Mouse (Mus musculus) CH12.LX (cell line): ENCODE measurements around the gene Noto. TPM values are rescaled to one million over a fixed set of nuclear protein-coding genes. Genes with fewer than 3 reads are reported as not detected.

Source experiments
- DNase-seq: peaks from one replicate; pipeline ENCODE4 v3.0.0-alpha.2; 2013; ENCODE audit errors: extremely low read depth
- H3K27ac ChIP-seq: 2 replicates; pipeline ENCODE4 v1.5.1; 2012; ENCODE audit warnings: low read depth, mild to moderate bottlenecking, control low read depth, moderate library complexity; ENCODE audit not compliant: insufficient read depth
- H3K27me3 ChIP-seq: replicated peaks from 2 replicates; pipeline ENCODE3; 2012; ENCODE audit warnings: inconsistent platforms
- H3K36me3 ChIP-seq, 2 experiments: replicated peaks in 1 of 2; 2 replicates each; pipeline versions ENCODE3 to v1.6.1; 2012; ENCODE audit warnings: inconsistent platforms in 1 of 2, low read length in 1 of 2, mild to moderate bottlenecking in 1 of 2, mixed read lengths in 1 of 2, moderate library complexity in 1 of 2; ENCODE audit not compliant: control insufficient read depth in 1 of 2, insufficient read depth in 1 of 2
- H3K4me1 ChIP-seq, 2 experiments: 2 replicates each; pipeline ENCODE4 v1.6.1; 2012; ENCODE audit warnings: inconsistent platforms in 1 of 2, moderate library complexity in 1 of 2; ENCODE audit not compliant: insufficient read depth in 2 of 2, control insufficient read depth in 1 of 2
- H3K4me2 ChIP-seq: 2 replicates; pipeline ENCODE4 v1.6.1; 2012; ENCODE audit warnings: low read depth, mild to moderate bottlenecking, control low read depth; ENCODE audit not compliant: poor library complexity, insufficient read depth, severe bottlenecking
- H3K4me3 ChIP-seq, 3 experiments: fragments of 150-350 bp in 1 of 3; sonication (generic) in 1 of 3; replicated peaks in 1 of 3; 2 replicates each; pipeline versions ENCODE3 to v1.5.1; 2011 to 2012; ENCODE audit warnings: low read depth in 2 of 3, low read length in 2 of 3, mild to moderate bottlenecking in 2 of 3, moderate library complexity in 2 of 3, control low read depth in 1 of 3, improper control_type of control experiment in 1 of 3, inconsistent platforms in 1 of 3, mixed read lengths in 1 of 3; ENCODE audit not compliant: poor library complexity in 1 of 3
- H3K79me2 ChIP-seq: replicated peaks from 2 replicates; pipeline ENCODE4 v1.6.1; 2012; ENCODE audit warnings: mild to moderate bottlenecking, moderate library complexity; ENCODE audit not compliant: control insufficient read depth, poor library complexity, insufficient read depth, severe bottlenecking; ENCODE audit errors: extremely low read depth
- H3K9ac ChIP-seq: 2 replicates; pipeline ENCODE4 v1.6.1; 2012; ENCODE audit warnings: low read depth, mild to moderate bottlenecking, control low read depth, moderate library complexity; ENCODE audit not compliant: insufficient read depth
- H3K9me3 ChIP-seq: replicated peaks from 2 replicates; pipeline ENCODE3; 2012; ENCODE audit warnings: low read length, inconsistent platforms, mixed read lengths
- CHD1 ChIP-seq: IDR thresholded peaks from 2 replicates; pipeline ENCODE4 v1.6.1; 2012; ENCODE audit warnings: low read depth, low read length, improper control_type of control experiment, inconsistent platforms
- EP300 ChIP-seq: IDR thresholded peaks from 2 replicates; pipeline ENCODE4 v1.6.1; 2011; ENCODE audit warnings: low read length, improper control_type of control experiment
- HCFC1 ChIP-seq: IDR thresholded peaks from 2 replicates; pipeline ENCODE4 v1.6.1; 2012; ENCODE audit warnings: low read depth, mild to moderate bottlenecking, inconsistent platforms, low read length, improper control_type of control experiment
- IRF4 ChIP-seq: IDR thresholded peaks from 2 replicates; pipeline ENCODE4 v1.6.1; 2014; ENCODE audit warnings: low read depth, mild to moderate bottlenecking, inconsistent platforms, low read length, improper control_type of control experiment
- JUN ChIP-seq: IDR thresholded peaks from 2 replicates; pipeline ENCODE4 v1.6.1; 2011; ENCODE audit warnings: low read depth, mild to moderate bottlenecking, low read length, improper control_type of control experiment, moderate library complexity; ENCODE audit not compliant: insufficient read depth
- KAT2A ChIP-seq: IDR thresholded peaks from 2 replicates; pipeline ENCODE4 v1.6.1; 2012; ENCODE audit warnings: low read length, improper control_type of control experiment, inconsistent platforms; ENCODE audit not compliant: insufficient replicate concordance
- MAFK ChIP-seq: IDR thresholded peaks from 2 replicates; pipeline ENCODE4 v1.6.1; 2011; ENCODE audit warnings: low read length, improper control_type of control experiment; ENCODE audit not compliant: insufficient replicate concordance
- MAZ ChIP-seq: IDR thresholded peaks from 2 replicates; pipeline ENCODE4 v1.6.1; 2012; ENCODE audit warnings: low read depth, mild to moderate bottlenecking, inconsistent platforms, low read length, improper control_type of control experiment, moderate library complexity
- NELFE ChIP-seq: IDR thresholded peaks from 2 replicates; pipeline ENCODE4 v1.6.1; 2011; ENCODE audit warnings: low read depth, low read length, improper control_type of control experiment
- NRF1 ChIP-seq: IDR thresholded peaks from 2 replicates; pipeline ENCODE4 v1.6.1; 2014; ENCODE audit warnings: low read depth, mild to moderate bottlenecking, inconsistent platforms, low read length, improper control_type of control experiment, moderate library complexity
- PAX5 ChIP-seq: IDR thresholded peaks from 2 replicates; pipeline ENCODE4 v1.6.1; 2012; ENCODE audit warnings: low read length, inconsistent platforms, mixed read lengths
- POLR2AphosphoS2 ChIP-seq: IDR thresholded peaks from 2 replicates; pipeline ENCODE4 v1.6.1; 2011; ENCODE audit warnings: low read depth, low read length, improper control_type of control experiment
- RCOR1 ChIP-seq: conservative IDR thresholded peaks from 2 replicates; pipeline ENCODE4 v1.6.1; 2012; ENCODE audit warnings: low read depth, mild to moderate bottlenecking, inconsistent platforms, low read length, improper control_type of control experiment
- TCF12 ChIP-seq: IDR thresholded peaks from 2 replicates; pipeline ENCODE4 v1.6.1; 2014; ENCODE audit warnings: low read depth, mild to moderate bottlenecking, inconsistent platforms, low read length, improper control_type of control experiment
- UBTF ChIP-seq: IDR thresholded peaks from 2 replicates; pipeline ENCODE4 v1.6.1; 2012; ENCODE audit warnings: low read depth, mild to moderate bottlenecking, inconsistent platforms, low read length, improper control_type of control experiment, moderate library complexity
- USF1 ChIP-seq: IDR thresholded peaks from 2 replicates; pipeline ENCODE4 v1.6.1; 2014; ENCODE audit warnings: low read depth, mild to moderate bottlenecking, inconsistent platforms, low read length, improper control_type of control experiment
- USF2 ChIP-seq: conservative IDR thresholded peaks from 2 replicates; pipeline ENCODE4 v1.6.1; 2011; ENCODE audit warnings: low read depth, low read length, improper control_type of control experiment
- ZC3H11A ChIP-seq: IDR thresholded peaks from 2 replicates; pipeline ENCODE4 v1.6.1; 2012; ENCODE audit warnings: low read depth, mild to moderate bottlenecking, inconsistent platforms, low read length, improper control_type of control experiment
- ZMIZ1 ChIP-seq: IDR thresholded peaks from 2 replicates; pipeline ENCODE4 v1.6.1; 2012; ENCODE audit warnings: low read depth, mild to moderate bottlenecking, inconsistent platforms, low read length, improper control_type of control experiment
- ZNF384 ChIP-seq: IDR thresholded peaks from 2 replicates; pipeline ENCODE4 v1.6.1; 2012; ENCODE audit warnings: low read depth, low read length, improper control_type of control experiment, inconsistent platforms
- dilution Hi-C: fragments of 300-500 bp; cut with MboI; formaldehyde crosslinking; loops from 2 replicates; pipeline ENCODE4 v1.14.3; 2020; ENCODE audit warnings: low sequenced_read_pairs; ENCODE audit not compliant: extremely low pct_unique_long_range_greater_than_20kb, extremely low pct_ligation_motif_present
- in situ Hi-C: fragments of 300-500 bp; cut with MboI; formaldehyde crosslinking; loops from 3 replicates; pipeline ENCODE4 v1.14.3; 2019; ENCODE audit warnings: low sequenced_read_pairs, low pct_ligation_motif_present, low pct_unique_long_range_greater_than_20kb, mixed read lengths
- polyA plus RNA-seq: library from polyadenylated mRNA; unstranded; fragments of >175 nt; gene quantifications from 2 replicates; pipeline ENCODE4 v1.2.1, GENCODE M21; 2012; ENCODE audit warnings: low read depth; ENCODE audit not compliant: insufficient read length
- total RNA-seq, 2 experiments: library from RNA; depleted of rRNA; stranded (reverse); fragments of 300-350 nt in 1 of 2; fragments of >200 nt in 1 of 2; gene quantifications; 2 replicates each; pipeline ENCODE4 v1.2.3; 2012 to 2014

The Noto gene
- total and polyA plus RNA-seq, 3 experiments, result not detected

GRCm38 (mm10) chr6:85415829-85416228, 7.9 kb upstream of the Noto start:
- in situ Hi-C loops, result no loop called here

GRCm38 (mm10) chr6:85419150-85419549, 4.5 kb upstream of the Noto start:
- no peak overlapping the region for H3K9ac ChIP-seq
- no peaks in the 10 kb centered on the region for H3K36me3 ChIP-seq
- H3K9me3 ChIP-seq, result no peaks in the 10 kb centered on the region
- H3K79me2 ChIP-seq, result no peaks in the 10 kb centered on the region
- DNase-seq, result no peak
- no peak overlapping the region for H3K4me2 ChIP-seq
- H3K4me3 ChIP-seq, result no peak overlapping the region
- in situ Hi-C loops (no loop called here), dilution Hi-C loops (no loop called here)
- H3K27ac ChIP-seq, result no peak overlapping the region
- no peaks in the 10 kb centered on the region for H3K4me1 ChIP-seq
- H3K27me3 ChIP-seq, result peaks cover 82% of the 10 kb centered on the region
- TF ChIP-seq KAT2A, result no peak
- TF ChIP-seq NRF1, result no peak
- no peak for TF ChIP-seq IRF4
- no peak for TF ChIP-seq EP300
- no peak for TF ChIP-seq ZMIZ1
- TF ChIP-seq POLR2AphosphoS2, result no peak
- TF ChIP-seq RCOR1, result no peak

More at GRCm38 (mm10) chr6:85415829-85416228, 7.9 kb upstream of the Noto start:
- DNase-seq, result no peak
- Histone ChIP-seq H3K79me2 (no peaks in the 10 kb centered on the region), H3K4me2 (no peak overlapping the region), H3K9me3 (no peaks in the 10 kb centered on the region), H3K36me3 (no peaks in the 10 kb centered on the region), H3K27me3 (peaks cover 70% of the 10 kb centered on the region), H3K9ac (no peak overlapping the region), H3K27ac (no peak overlapping the region), H3K4me3 (no peak overlapping the region), H3K4me1 (no peaks in the 10 kb centered on the region)
- dilution Hi-C loops, result no loop called here
- TF ChIP-seq MAZ (no peak), MAFK (no peak), TCF12 (no peak)

- Histone ChIP-seq H3K4me2 (peak overlapping the region; percentile 62), H3K9ac (peak overlapping the region; percentile 34), H3K27ac (no peak overlapping the region), H3K9me3 (no peaks in the 10 kb centered on the region), H3K79me2 (peaks cover 41% of the 10 kb centered on the region), H3K36me3 (peaks cover 0 to 5% of the 10 kb centered on the region in 2 experiments), H3K4me1 (peaks cover 2 to 37% of the 10 kb centered on the region in 2 experiments; a peak in 3 of 4 replicates), H3K4me3 (peak overlapping the region; percentile 91 to 100 (median 99)), H3K27me3 (peaks cover 29% of the 10 kb centered on the region)
- no peak for DNase-seq
- dilution Hi-C loops (no loop called here), in situ Hi-C loops (no loop called here)
- no peak for TF ChIP-seq USF1
- TF ChIP-seq NELFE, result no peak
- no peak for TF ChIP-seq ZC3H11A
- no peak for TF ChIP-seq KAT2A
- TF ChIP-seq PAX5, result no peak
- TF ChIP-seq JUN, result no peak
- TF ChIP-seq USF2, result no peak
- no peak for TF ChIP-seq ZNF384
- no peak for TF ChIP-seq POLR2AphosphoS2
- no peak for TF ChIP-seq CHD1
- TF ChIP-seq HCFC1, result no peak
- TF ChIP-seq UBTF, result no peak
These were observed 7.7 kb downstream of the Noto start for GRCm38 (mm10) chr6:85431274-85431841.
